Mouse (Mus musculus) intestine, postnatal 0 days (tissue): ENCODE measurements at regions not wholly inside any gene's neighbourhood (a gene's known extent, or its start where the extent isn't known, plus 50 kb on each side); places are given as distances from the start of the nearest gene placed in this dataset.

Experiments
- ATAC-seq: fragments of 200-750 bp; cut with Nextera tagmentation; 2 replicates; pipeline ENCODE4 v1.8.0; 2017; ENCODE audit warnings: mild to moderate bottlenecking, moderate TSS enrichment, moderate library complexity
- H3K27ac ChIP-seq: fragments of 300-500 bp; sonication (generic); 2 replicates; pipeline ENCODE4 v1.5.1; 2014; ENCODE audit warnings: mild to moderate bottlenecking, low read depth, low read length, moderate library complexity
- H3K27me3 ChIP-seq: fragments of 300-500 bp; sonication (generic); replicated peaks from 2 replicates; pipeline ENCODE4 v1.6.1; 2014; ENCODE audit warnings: low read length, mixed read lengths; ENCODE audit not compliant: control insufficient read depth, insufficient read depth
- H3K36me3 ChIP-seq: fragments of 300-500 bp; sonication (generic); 2 replicates; pipeline ENCODE4 v1.6.1; 2014; ENCODE audit warnings: mild to moderate bottlenecking, moderate library complexity; ENCODE audit not compliant: control insufficient read depth, insufficient read depth
- H3K4me1 ChIP-seq: fragments of 300-500 bp; sonication (generic); replicated peaks from 2 replicates; pipeline ENCODE4 v1.6.1; 2014; ENCODE audit warnings: antibody characterized with exemption, low read length, mixed read lengths; ENCODE audit not compliant: control insufficient read depth, insufficient read depth
- H3K4me2 ChIP-seq: fragments of 300-500 bp; sonication (generic); replicated peaks from 2 replicates; pipeline ENCODE4 v1.6.1; 2014; ENCODE audit warnings: low read depth, mild to moderate bottlenecking, moderate library complexity
- H3K4me3 ChIP-seq: fragments of 300-500 bp; sonication (generic); 2 replicates; pipeline ENCODE4 v1.5.1; 2014; ENCODE audit warnings: low read depth, low read length
- H3K9ac ChIP-seq: fragments of 300-500 bp; sonication (generic); 2 replicates; pipeline ENCODE4 v1.6.1; 2014; ENCODE audit warnings: mild to moderate bottlenecking, low read depth, low read length
- H3K9me3 ChIP-seq: fragments of 300-500 bp; sonication (generic); 2 replicates; pipeline ENCODE4 v1.6.1; 2016; ENCODE audit warnings: mixed run types; ENCODE audit not compliant: control insufficient read depth
- CTCF ChIP-seq: sonication (generic); IDR thresholded peaks from 2 replicates; pipeline ENCODE4 v1.5.1; 2016; ENCODE audit warnings: low read depth, mild to moderate bottlenecking, control low read depth, antibody characterized with exemption, moderate library complexity
- WGBS: fragments of 180-500 bp; shearing (Covaris S2); extraction: QIAGEN DNeasy Blood & Tissue Kit; methylation state at CpG from one replicate; pipeline ENCODE4 v1.1.7; 2014; 5-methylcytosine and 5-hydroxymethylcytosine counted together

DNA sequence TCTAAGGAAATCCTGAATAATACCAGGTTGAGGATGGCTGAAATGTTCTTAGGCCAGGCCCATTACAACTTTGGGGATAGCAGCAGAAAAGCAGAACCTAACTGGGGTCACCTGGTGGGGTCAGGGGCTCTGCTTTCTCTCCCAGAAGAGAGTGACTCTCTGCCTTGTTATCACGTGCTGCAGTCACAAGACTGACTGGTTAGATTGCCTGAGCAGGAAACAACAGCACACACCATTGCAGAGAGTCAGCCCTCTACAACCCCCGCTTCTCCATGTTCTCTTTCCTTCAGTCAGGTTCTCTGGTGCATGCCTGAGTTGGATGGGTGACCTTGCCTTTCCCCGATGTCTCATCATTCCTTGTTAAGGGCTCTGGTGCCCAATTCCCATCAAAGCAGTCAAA lies 91.2 kb upstream of the Hsd17b12 start:
- Histone ChIP-seq H3K4me3 (no peak overlapping the region), H3K36me3 (no peaks in the 10 kb centered on the region), H3K9me3 (no peaks in the 10 kb centered on the region), H3K4me1 (no peaks in the 10 kb centered on the region), H3K27me3 (peaks cover 36% of the 10 kb centered on the region), H3K4me2 (no peak overlapping the region), H3K27ac (no peak overlapping the region), H3K9ac (no peak overlapping the region)
- TF ChIP-seq CTCF, result no peak
- ATAC-seq, result no peak
- 54% methylated on average over 3 of the region's 3 CpGs for WGBS

DNA sequence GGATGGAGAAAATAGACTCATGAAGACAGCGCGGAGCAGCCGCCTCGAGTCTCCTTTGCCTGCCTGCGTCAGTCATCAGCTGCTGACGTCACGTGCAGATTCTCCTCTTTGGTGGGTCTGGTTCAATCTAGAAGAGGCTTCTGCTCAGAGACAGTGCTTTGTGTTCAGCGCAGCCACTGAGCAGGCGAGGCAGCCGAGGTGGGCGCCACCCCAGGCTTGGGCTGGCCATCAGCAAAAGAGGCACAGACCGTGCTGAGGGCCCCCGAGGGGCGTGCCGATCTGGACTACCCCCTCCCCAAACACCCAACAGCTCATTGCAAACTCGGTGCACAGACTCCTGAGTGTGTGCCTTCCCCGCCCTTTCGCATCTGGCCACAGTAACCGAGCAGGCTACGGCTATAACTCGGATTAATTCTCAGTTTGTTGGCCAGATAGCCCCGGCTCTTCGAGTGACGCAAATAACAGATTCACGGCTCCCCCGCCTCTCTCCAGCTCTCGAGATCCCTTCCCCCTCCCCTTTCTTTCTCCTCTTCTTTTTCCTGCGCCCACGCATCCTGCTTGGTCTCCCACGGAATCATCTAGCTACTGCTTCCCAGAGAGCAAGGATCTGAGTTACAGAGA lies 89.2 kb upstream of the Hsd17b12 start:
- no peak overlapping the region for H3K9ac ChIP-seq
- ATAC-seq, result 0 out of 2 replicates have a peak, but pooled peaks have one; percentile 16
- H3K27ac ChIP-seq, result no peak overlapping the region
- no peak overlapping the region for H3K4me2 ChIP-seq
- no peaks in the 10 kb centered on the region for H3K4me1 ChIP-seq
- peaks cover 56% of the 10 kb centered on the region for H3K27me3 ChIP-seq
- H3K9me3 ChIP-seq, result no peaks in the 10 kb centered on the region
- no peak overlapping the region for H3K4me3 ChIP-seq
- TF ChIP-seq CTCF, result no peak
- 3% methylated on average over 30 of the region's 30 CpGs for WGBS
- no peaks in the 10 kb centered on the region for H3K36me3 ChIP-seq

GRCm38 (mm10) chr2:94246180-94246611 lies 88.4 kb upstream of the Hsd17b12 start:
- H3K27me3 ChIP-seq, result peaks cover 63% of the 10 kb centered on the region
- no peak for ATAC-seq
- WGBS, result 42% methylated on average over 9 of the region's 9 CpGs

GRCm38 (mm10) chr2:94245305-94245959 lies 87.7 kb upstream of the Hsd17b12 start:
- H3K9me3 ChIP-seq, result no peaks in the 10 kb centered on the region
- no peaks in the 10 kb centered on the region for H3K4me1 ChIP-seq
- TF ChIP-seq CTCF, result peak; percentile 90
- no peak overlapping the region for H3K9ac ChIP-seq
- peaks cover 71% of the 10 kb centered on the region for H3K27me3 ChIP-seq
- 4% methylated on average over 16 of the region's 16 CpGs for WGBS
- H3K36me3 ChIP-seq, result no peaks in the 10 kb centered on the region
- no peak overlapping the region for H3K27ac ChIP-seq
- H3K4me2 ChIP-seq, result no peak overlapping the region
- ATAC-seq, result peak; percentile 65
- H3K4me3 ChIP-seq, result no peak overlapping the region

More at GRCm38 (mm10) chr2:94246180-94246611, 88.4 kb upstream of the Hsd17b12 start:
- TF ChIP-seq CTCF, result no peak
- no peaks in the 10 kb centered on the region for H3K36me3 ChIP-seq
- H3K4me3 ChIP-seq, result no peak overlapping the region
- no peak overlapping the region for H3K4me2 ChIP-seq
- no peaks in the 10 kb centered on the region for H3K9me3 ChIP-seq
- H3K9ac ChIP-seq, result no peak overlapping the region
- no peaks in the 10 kb centered on the region for H3K4me1 ChIP-seq
- no peak overlapping the region for H3K27ac ChIP-seq

DNA sequence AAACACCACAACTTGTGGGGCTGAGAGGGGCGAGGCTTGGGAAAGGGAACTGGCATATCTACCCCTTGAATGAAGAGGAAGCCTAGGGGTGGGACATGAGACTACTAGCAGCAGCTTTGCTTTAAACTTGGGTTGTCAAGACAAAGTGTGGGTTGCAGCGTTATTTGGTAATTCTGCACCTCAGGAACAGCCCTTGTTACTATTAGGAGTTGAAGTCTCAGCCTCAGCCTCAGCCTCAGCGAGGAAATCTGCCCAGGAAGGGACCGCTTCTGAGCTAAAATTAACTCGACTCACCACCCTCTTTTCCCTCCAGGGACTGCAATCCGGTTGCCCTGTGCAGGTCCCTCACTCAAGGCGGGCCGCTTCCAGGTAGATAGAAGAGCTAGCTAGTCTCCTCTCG lies 86.4 kb upstream of the Hsd17b12 start:
- no peak overlapping the region for H3K4me2 ChIP-seq
- no peak for ATAC-seq
- no peak for TF ChIP-seq CTCF
- H3K9ac ChIP-seq, result no peak overlapping the region
- H3K36me3 ChIP-seq, result no peaks in the 10 kb centered on the region
- no peak overlapping the region for H3K27ac ChIP-seq
- H3K4me1 ChIP-seq, result no peaks in the 10 kb centered on the region
- no peak overlapping the region for H3K4me3 ChIP-seq
- peaks cover 83% of the 10 kb centered on the region for H3K27me3 ChIP-seq
- 3% methylated on average over 9 of the region's 9 CpGs for WGBS
- H3K9me3 ChIP-seq, result no peaks in the 10 kb centered on the region

DNA sequence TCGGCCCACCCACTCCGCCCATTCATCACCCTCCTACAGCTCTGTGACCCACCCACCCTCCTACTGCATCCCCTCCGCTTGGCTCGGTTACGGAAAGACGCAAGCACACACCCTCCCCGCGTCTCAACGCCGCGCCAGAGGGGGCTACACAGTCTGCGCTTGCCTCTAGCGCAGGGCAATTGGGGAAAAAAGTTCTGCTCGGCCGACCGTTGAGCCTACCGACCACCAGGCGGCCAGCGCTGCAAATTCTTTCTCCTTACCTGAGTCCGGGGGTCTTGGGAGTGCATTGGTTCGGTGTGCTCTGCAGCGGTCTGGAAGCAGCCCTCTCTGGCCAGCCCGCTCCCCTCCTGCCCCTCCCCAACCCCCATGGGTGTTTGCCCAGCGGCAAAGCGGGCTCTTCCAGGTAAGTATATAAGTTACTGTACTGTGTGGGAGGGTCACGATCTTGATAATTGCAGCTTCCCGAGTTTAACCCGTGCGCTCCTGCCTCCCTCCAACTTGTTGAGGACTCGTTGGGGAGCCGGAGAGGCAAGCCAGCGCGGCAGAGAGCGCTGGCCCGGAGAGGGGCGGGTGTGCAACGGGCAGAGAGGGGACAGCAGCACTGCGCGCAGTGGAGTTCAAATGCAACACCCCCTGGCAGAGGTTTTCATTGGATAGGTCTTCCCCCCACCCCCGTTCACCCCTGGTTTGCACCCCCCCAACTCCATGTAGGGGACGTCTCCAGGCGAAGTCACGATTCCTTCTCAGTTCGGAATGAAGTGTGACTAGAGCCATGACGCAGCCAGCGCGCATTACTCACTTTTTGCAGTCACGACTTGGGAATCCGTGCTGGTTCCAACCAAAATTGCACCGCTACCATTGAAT lies 85.5 kb upstream of the Hsd17b12 start:
- Histone ChIP-seq H3K4me3 (no peak overlapping the region), H3K36me3 (no peaks in the 10 kb centered on the region), H3K4me2 (no peak overlapping the region), H3K27ac (no peak overlapping the region), H3K27me3 (peaks cover 83% of the 10 kb centered on the region), H3K4me1 (no peaks in the 10 kb centered on the region), H3K9me3 (no peaks in the 10 kb centered on the region), H3K9ac (no peak overlapping the region)
- no peak for ATAC-seq
- TF ChIP-seq CTCF, result no peak
- 1% methylated on average over 50 of the region's 50 CpGs for WGBS
